Mouse (Mus musculus) adrenal gland, postnatal 14 days (tissue): ENCODE measurements around the gene Prickle2. TPM values are rescaled to one million over a fixed set of nuclear protein-coding genes. Genes with fewer than 3 reads are reported as not detected.

ENCODE experiments used
- DNase-seq: peaks from one replicate; pipeline ENCODE4 v3.0.0; 2021; ENCODE audit warnings: mixed read lengths
- total RNA-seq: library from RNA; stranded (reverse); gene quantifications from 2 replicates; pipeline ENCODE4 v1.2.3, GENCODE M21; 2021

Gene Prickle2
- total RNA-seq, 1 experiment from 2014 or later, result 6.7 TPM

DNA sequence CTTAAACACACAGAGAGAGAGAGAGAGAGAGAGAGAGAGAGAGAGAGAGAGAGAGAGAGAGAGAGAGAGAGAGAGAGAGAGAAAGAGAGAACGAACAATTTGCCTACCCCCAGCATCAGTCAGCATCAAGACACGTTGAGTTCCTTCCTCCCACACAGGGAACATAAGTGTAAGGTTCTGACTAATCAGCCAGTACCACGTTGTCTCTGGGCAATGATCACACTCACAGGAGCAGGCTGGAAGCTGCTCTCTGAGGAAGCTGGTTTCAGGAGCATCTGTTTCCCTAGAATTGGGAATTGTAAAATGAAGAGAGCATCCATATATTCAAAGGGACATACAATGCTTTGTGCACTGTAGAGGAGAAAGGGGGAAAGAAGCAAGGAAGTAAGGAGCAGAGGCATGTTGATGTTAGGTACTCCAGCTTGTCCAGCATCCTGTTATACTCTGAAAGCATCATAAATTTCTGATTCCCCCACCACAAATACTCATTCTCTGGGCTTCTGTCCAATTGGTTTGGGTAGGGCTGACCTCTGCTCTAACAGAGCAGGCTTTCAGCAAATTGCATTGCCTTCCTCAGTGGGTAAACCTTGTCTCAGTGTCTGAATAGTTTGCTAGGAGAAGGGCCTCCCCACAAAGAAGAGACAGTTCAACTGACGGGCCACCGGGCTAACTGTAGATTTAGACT is 116.4 kb downstream of the Prickle2 start:
- DNase-seq, result no peak

DNA sequence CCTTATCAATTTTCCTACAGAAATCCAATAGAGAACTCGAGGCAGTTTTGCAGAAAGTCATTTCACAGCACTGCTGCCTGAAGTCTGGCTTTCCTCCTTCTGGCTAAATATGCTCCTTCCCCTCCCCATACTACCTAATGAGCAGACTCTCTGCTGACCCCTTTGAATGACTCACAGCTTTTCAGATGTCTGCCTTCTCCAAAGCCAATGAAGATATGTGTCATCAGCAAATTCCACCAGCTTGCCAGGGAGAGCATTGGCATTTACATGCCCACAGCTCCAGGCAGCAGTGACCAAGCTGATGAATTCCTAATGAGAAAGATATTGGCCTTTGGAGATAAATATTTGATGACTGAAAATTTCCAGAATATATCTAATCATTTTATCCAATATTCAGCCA is 121.9 kb downstream of the Prickle2 start:
- peak; percentile 9 for DNase-seq

DNA sequence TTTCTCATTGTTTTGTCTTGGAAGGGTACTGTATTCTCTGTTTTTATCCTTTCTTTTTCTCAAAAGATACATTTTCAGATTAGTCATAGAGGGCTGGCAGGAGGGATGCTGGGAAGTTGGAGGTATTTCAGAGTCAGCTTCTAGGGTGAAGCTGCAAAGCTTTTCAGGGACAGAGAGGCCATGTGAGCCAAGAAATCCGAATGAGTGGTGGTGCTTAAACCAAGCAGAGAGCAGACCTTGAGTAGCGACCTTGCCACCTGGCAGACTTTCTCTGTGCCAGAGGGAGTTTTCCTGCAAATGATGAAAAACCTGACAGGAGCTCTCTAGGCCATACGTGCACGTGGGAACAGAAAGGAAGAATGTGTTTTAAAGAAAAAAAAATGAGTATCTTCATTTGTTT is 130.7 kb downstream of the Prickle2 start:
- peak; percentile 70 for DNase-seq

DNA sequence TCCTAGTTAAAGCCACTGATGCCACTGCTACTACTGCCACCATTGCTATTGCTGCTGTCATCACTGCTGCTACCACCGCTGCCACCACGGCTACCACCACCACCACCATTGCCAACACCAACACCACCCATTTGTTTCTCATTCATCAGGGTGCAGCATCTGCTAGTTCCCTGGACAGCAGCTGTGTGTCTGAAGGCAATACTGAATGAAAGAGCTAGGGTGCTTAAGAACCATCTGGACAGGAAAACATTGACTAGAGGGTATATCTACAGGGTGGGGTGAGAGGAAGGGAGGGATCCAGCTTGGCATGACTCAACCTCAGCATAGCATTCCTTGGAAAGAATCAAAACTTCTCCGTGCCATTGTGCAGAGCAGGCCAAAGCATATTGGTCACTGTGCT is 133.8 kb downstream of the Prickle2 start:
- no peak for DNase-seq

DNA sequence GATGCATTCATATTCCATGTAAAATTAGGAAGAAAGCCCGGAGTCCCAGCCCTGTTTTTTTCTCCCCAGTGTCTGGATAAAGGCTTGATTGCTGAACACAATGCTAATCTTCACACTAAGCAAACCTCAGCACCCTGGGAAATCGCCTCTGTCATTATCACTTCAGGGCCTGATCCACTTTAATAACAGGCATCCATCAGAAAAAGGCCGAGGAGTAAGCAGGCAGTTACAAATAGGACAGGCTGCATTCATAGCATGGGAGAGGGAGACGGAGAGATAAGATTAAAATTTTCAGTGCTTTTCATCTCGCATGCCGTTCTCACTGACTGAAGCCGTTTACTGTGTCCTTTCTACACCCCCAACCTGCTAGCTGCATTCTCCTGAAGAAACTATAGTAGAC is 135.9 kb downstream of the Prickle2 start:
- no peak for DNase-seq

DNA sequence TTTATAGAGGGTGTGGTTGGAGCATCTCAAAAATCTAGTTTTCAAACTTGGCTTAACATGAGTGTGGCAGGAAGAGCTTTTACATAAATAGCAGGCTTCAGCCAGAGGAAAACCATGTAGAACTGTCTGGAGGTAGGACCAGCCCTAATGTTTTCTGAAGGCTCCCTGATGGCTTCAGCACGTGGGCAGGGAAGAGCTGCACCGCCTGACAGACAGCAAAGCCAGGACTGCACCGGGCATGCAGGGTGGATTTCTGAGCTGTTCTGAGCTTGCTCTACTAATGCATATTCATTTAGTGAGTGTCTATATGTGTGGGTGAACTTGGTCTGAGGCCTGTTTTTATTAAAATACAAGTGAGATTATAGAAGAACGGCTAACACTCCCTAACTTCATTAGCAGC is 136.7 kb downstream of the Prickle2 start:
- DNase-seq, result no peak

DNA sequence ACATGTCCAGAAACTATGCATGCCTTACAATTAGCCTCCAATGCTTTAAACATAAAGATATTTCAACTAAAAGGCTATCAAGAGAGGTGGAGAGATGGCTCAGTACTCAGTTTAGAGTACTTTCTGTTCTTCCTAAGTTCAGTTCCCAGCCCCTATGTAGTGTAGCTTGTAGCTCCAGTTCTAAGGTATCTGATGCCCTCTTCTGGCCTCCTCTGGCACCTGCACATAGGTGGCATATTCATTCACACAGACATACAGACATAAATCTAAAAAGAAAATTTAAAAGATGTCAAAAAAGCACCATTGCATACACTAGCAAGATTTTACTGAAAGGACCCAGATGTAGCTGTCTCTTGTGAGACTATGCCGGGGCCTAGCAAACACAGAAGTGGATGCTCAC is 146.7 kb downstream of the Prickle2 start:
- no peak for DNase-seq

DNA sequence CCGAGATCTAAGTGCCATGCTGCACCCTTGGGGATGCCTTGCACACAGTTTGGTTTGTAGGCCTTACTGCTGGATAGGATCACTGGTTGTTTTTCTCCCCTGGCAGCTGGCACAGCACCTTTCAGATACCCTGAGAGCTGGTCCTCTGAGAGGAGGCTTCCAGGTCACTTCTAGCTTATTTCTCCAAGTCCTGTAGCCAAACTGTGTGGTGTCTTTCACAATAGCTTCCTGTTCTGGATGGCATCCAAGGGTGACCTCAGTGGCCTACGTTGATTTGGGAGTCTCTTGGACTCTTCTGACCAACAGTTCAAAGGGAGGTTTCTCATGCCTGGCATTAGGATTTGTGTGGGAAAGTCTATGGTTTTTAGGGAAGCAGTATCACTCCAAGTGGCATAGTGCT is 150.3 kb downstream of the Prickle2 start:
- peak; percentile 68 for DNase-seq

DNA sequence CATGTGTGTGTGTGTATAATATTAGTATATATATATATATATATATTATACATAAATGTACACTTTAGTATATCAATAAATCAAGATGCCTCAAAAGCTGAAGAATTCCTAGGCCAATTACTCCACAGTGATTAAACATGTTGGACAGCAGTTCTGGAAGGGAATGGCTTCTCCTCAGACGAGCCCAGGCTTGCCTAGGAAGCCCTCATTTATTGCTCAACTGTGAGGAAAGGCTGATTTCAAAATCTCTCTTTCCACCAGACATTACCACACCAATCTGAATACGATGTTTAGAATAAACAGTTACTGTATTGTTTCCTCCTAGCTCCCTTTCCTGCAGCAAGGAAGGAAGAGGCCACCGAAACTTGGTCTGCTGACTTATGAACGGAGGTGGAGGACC is 152.9 kb downstream of the Prickle2 start:
- no peak for DNase-seq

DNA sequence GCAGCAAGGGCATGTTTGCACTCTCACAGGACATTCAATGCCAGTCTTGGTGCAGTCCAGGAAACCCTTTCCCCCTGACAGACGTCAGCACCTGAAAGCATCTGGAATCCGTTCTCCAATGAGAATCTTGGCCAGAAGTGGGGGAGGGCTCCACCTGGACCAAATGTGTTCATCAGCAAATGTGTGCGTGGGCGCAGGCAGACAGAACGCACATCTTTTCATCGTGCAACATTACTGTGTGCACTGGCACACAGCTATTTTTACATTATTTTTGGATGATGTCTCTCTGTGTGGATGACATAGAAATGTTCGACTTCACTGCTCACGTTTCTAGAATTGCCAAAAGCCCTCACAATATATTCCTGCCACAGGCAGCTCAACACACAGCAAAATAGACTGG is 156.7 kb downstream of the Prickle2 start:
- no peak for DNase-seq

DNA sequence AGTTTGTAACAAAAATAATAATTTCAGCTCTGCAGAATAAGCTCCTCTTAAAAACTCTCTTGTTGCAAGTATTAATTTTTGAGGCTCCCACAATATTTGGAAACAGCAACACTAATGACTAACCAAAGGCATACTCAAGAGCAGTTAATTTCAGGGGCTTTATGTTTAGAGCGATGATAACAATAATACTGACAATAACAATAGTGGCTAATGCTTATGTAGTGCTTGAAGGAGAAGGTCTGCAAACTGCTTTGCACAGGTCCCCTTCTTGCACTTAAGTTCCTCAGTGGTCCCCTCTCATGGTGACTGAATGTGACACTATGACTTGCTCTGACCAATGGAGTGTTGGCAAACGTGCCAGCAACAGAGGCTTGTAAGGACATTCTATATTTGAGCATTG is 160.8 kb downstream of the Prickle2 start:
- DNase-seq, result no peak

DNA sequence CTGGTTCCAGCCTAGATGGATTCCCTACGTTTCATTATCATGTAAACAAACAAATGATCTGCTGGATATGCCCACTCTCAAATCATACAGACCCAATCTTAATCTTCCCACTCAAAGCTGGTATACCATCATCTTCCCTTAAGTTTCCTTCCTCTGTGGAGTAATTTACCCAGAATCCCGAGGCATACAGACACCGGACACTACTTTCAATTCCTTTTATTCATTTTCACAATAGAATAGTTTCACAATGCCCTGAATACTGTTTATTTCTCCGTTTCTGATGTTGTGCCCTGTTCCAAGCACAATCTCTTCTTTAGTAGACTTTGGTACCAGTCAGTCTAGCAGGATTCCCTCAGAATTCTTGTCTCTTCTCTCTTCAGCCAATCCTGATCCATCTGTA is 162.1 kb downstream of the Prickle2 start:
- DNase-seq, result no peak

DNA sequence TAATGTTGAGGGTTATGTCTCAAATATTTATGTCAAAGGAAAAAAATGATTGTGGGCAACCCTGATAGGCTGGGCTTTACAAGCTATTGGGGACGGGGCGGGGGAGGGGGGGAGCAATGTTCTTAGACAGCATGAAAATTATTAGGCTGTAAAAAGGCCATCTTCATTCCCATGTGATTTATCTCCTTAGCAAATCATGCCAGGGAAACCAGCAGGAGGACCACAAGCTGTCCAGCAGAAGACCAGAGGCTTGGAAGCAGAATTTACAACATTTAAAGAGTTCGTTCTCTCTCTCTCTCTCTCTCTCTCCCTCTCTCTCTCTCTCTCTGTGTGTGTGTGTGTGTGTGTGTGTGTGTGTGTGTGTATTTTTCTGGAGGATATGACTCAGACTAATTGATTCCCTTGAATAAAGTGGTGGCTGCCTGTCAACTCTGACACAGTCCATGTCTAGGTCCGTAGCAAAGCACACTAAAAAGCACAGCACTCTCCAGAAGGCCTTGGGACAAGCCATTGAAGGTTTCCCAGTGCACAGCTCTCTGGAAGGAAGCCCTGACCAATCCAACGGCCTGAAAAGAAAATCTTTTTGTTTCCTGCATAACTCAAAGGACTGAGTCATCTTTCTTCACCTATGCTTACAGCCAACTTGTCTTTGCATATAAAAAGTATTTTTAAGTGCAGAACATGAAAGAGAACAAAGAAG is 163.4 kb downstream of the Prickle2 start:
- peak; percentile 55 for DNase-seq

DNA sequence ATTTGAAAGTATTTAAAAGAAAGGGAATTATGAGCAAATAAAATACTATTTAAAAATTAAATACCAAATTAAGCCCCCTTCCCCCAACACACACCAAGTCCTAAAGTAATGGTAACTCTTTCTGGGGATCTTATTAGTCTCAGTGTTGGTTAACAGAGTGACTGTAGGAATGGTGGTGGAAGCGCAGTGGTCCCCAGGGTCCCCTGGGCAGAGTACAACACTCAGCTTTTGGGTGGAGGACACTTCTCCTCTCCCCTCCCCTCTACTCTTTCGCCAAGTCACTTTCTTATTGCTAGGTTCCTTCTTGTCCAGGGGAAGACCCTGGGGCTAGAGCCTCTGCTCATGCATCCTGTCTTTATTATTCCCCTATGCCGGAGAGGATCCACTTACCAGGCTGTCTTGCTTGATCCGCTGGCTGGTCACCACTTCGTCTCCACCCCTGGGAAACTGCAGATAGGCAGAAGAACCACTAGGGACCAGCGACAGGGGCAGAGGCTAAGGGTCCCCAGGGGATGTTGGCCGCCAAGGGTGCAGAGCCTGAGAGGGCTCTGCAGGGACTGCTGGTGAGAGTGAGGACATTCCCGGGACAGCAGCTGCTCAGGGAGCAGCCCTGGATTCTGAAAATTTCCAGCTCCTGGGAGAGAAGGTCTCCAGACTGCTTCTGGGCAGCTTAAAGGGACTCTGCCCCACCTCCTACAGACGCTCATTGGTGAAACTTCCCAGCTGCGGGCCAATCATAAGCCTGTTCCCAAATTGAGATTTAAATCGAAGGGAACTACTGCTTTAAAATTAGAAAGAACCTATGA is 171.5 kb downstream of the Prickle2 start:
- peak; percentile 71 for DNase-seq

DNA sequence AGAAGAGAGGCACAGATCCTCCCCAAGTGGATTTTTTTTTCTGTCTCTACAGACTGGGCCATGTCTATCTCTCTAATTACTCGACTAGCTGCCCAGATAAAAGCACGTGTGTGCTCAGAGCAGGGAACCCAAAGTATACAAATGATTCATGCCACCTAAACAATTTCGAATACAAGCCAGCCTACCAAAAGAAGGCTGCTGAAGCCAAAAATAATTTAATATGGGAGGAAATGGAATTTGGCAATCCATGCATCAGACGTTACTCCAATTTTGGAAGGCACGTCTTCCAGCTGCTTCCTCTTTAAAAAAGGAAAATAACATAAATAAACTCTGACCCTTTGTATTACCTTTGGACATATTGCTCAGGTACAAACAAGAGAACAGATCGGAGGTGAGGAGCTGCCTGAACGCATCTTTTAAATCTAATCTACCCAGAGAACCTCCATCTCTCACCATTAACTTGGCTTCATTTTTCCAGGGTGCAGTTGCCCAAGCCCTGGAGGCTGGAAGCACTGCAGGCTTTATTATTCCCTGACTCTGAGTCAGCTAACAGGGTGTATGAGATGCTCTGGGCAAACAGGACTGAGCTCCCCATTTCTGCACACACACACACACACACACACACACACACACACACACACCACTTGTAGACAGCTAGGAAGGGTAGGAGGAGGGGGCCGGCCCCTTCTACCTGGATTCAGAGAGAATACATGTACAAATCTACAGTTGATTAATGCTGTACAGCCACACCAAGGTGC is 172.5 kb downstream of the Prickle2 start:
- no peak for DNase-seq

DNA sequence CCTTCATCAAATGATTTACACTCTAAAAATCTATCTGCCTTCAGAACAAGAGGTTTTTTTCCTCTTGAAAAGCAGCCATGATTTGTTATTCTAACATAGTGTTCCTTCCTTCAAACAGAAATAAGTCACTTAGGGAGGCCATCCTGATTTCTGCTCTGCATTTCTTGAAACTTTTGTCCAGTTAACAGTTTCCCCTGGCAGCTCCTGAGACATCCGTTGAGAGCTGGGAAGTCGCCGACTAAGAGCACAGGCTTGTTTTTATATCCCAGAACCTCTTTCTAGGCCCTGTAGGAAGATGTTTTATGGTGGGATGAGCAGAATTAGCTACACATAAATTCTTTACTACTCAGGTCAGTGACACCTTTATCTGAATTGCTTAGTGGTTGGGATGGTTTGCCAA is 173.1 kb downstream of the Prickle2 start:
- no peak for DNase-seq

DNA sequence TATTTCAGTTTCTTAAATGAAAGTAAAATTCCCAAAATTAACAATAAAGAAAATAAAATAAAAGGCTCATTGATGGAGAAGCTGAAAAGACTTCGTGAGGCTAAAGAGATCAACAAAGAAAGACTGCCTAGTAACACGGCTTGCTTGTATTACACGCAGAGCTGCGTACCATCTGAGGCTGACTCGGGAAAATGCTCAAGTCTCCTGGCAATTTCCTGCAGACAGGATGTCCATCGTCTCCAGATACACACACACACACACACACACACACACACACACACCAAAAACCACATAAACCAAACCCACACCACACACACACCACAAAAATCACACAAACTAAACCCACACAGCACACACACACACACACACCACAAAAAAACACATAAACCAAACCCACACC is 173.6 kb downstream of the Prickle2 start:
- DNase-seq, result no peak

DNA sequence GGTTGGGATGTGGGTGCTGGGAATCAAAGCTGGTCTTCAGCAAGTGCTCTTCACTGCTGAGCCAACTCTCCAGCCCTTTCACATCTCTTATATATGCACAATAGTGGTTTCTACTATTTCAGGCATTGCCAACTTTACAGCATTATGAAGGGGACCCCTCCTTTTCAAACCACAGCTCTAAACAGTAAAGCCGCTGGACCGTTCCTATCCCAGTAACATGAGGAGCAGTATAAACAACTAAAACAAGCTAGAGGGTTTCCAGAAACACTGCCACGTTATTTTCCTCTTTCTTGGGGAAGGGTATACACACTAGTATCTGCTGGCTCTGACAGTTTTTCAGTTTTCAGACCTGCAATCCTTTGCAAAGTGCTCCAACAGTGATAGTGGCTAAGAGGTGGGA is 179.7 kb downstream of the Prickle2 start:
- no peak for DNase-seq

DNA sequence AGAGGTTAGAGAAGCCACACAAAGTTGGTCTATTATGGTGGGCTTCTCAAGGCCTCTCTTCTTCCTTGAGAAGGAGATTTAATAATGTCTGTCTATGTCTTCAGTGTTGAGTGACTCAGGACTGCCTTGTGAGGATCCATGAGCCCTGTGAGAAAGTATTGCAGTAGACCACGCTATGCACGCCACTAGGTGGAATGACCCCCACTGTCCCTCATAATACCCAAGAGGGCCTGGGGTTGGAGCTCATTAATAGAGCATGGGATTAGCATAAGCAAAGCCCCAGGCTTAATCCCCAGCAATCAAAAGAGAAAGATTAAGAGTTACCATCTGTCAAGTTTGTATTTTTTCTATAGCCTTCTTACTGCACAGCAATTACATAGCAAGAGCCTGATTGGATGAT is 180.3 kb downstream of the Prickle2 start:
- no peak for DNase-seq

DNA sequence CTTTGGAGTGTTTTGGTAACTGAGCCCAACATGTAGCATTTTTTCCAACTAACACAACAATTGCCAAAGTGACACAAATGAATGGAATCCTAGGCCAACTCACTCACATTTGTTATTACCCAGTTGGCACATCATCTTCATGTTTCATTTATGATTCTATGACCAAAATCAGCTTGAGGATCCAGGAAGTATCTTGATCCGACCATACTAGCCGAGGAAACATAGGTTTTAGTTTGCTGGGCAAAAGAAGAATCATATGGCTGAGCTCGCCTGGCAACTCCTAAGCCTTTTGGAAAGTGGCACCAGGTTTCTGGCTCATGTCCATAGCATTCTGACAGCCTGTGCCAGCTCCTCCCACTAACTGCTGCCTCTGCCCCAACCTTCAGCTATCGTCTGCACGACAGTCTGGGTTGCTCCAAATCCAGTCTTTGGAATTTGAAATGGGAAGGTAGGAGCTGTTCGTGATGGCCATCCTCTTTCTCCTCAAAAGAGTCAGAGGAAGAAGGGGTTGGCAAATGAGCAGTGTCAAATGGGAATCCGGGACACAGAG is 184.4 kb downstream of the Prickle2 start:
- DNase-seq, result peak; percentile 73

DNA sequence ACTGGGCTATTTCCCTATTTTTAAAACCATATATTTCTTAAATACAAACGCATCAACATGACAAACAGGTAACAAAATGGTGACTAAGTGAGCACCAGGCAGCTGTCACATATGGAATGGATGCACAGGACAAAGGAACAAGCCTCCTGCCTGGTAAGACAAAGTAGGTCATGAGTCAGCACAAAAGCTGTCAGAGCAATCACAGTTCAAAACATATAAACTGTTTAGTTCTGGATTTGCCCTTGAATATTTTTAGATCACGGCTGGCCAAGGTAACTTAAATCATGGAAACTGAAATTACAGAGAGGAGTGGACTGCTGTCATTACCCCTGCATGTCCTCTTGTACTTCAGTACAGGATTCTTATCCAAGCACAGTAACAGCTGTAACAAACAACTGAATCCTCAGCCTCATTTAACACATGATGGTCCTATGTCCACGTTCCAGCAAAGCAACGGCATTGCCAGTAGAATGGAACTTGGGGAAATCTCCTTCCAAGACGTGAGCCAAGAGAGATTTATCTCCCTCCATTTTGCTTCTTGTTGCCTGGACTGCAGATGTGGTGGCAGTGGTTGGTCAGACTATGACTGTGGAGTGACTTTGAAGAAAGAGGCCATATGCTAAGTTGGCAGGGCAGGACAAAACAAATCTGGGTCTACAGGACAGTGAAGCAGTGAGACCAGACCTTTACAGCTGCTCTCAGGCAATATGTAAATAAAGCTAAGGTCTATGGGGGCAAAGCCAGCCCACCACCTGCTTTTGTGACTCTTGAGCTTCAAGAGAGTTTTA is 185.7 kb downstream of the Prickle2 start:
- peak; percentile 10 for DNase-seq
